Mouse (Mus musculus): ENCODE measurements at regions not wholly inside any gene's neighbourhood (a gene's known extent, or its start where the extent isn't known, plus 50 kb on each side); places are given as distances from the start of the nearest gene placed in this dataset.
"Not testable (repeated sequence)": the region's sequence is repeated elsewhere in the genome, so short reads cannot be mapped to it uniquely, and the experiment has no call there.

DNA sequence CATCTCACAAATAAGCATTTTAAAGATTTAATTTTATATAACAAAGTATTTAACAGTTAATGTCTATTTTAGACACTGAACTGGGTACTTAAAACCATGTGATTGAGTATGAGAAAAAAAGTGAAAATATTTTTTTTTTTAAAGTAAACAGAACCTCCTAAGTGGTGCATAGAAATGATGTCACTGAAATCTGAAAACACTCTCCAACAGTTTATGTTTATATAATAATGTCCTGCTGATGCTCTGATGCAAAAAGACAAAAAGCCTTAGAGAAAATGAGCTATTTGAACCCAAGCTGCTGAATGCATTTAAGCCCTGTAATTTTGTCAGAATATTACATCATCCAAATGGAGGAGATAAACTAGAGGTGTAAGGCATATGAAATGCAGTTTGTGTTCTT is 3447.1 kb downstream of the 9330182O14Rik start:
- DNase-seq (ENCODE audit: extremely low spot score): no peak

DNA sequence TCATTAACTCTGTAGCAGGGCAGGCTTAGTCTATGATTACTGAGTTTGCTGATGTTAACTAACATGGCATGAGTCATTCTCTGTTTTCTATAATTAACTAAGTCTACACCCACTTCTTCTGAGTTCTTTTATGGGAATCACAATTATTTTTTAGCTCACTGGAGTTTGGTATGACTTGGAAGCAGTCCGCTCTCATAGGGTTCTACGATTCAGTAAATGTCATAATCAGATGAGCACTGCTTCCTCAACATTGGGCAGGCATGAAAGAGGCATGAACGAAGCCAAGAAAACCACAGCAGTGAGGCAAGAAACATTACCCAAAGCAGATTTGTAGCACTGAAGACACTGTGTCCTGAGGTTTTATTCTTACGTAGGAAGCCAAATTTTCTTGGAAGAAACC is 3451.6 kb downstream of the 9330182O14Rik start:
- no peak for DNase-seq (ENCODE audit: extremely low spot score)

DNA sequence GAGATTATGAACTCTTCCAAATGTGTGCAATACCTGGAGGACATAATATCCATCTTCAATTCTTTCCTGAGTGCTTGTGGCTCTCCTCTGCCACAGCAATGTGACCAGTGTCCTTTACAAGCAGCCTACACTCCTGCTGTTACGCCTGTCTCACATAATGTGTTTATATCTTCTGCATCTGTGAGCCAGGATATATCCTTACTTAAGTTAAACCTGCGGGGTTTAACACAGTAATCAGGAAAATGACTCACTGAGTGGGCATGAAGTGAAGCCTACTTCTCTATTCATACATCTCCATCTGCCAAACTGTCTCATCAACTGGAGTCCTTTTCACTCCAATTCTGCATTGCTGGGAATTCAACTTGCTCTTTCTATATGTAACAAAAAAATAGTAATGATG is 3453.9 kb downstream of the 9330182O14Rik start:
- no peak for DNase-seq (ENCODE audit: extremely low spot score)

DNA sequence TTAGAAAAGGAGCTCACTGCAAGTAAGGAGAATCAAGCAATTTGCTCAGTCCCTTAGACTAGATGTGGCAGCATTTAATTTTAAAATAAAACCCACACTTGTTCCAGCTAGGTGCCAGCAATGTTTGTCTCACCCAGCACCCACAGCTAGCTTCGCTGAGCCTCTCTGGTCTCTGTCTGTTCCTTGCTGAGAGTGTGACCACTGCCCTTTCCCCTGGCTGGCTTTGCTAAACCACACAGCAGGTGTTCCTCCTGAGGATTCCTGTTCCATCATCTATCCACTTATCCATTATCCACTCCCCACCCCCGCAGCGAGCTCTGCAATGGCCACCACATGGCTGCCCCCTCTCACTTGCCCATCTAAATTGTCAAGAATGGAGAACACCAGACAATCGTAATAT is 3473.5 kb downstream of the 9330182O14Rik start:
- DNase-seq (ENCODE audit: extremely low spot score): no peak

DNA sequence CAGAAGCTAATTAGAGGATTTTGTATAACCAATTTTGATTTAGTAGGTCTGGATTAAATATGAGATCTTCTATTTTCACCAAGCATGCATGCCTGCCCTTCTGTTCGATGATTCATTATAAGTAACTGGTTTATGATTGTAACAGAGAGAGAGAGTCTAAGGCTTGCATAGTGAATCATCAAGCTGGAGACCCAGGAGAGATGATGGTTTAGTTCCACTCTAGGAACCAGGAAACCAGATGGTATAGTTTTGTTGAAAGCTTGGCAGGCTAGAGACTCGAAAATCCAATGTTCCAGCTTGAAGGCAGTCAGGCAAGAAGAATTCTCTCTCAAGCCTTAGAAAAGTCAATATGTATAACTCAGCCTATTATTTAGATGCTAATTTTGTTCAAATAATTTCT is 3475.7 kb downstream of the 9330182O14Rik start:
- DNase-seq (ENCODE audit: extremely low spot score): no peak

DNA sequence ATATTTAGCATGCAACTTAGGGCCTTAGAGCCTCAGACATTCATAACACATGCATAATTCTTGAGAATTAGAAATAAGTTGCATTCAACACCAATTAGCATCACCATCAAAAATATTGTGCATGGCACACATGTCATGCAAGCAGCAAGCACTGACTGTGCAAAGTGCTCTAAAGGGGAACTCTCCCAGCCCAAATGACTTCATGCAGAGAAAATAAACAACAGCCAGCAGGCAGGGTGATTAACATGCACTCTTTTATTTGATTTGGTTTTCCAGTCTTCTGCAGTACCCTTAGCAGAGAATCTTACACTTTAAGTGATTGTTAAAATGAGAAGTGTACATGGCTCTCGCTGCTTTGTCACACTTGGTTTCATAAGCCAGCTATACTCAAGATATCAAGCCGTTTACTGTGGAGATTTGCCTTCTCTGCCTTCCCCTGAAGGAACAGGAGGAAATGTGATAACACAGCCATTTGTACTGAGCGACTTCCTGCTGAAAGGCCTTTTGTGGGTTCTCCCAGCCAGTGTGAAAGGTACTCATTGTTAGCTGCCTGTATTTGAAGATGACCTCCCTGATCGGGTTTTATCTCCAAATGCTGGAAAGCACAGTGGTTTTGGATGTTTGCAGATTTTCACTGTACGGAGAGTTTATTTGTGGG is 3480.0 kb downstream of the 9330182O14Rik start:
- peak; percentile 14 for DNase-seq (ENCODE audit: extremely low spot score)

DNA sequence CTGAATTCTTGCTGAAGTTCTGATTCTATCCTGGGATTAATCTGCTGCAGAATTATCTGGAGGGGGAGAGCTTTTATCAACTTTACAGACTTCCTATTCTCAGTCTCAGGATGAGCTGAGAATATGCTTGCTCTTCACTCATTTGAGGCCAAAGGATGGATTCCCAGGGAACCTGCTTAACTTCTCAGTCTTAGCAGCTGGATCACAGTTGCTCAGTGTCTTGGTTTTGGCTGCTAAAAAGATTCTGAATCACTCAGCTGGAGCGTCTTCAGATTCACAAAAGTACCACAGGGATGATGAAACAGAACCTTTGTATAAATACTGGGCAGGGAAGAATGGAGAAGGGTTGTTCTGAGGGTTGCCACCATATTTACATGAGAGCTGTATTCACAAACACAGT is 3481.6 kb downstream of the 9330182O14Rik start:
- DNase-seq (ENCODE audit: extremely low spot score): no peak

DNA sequence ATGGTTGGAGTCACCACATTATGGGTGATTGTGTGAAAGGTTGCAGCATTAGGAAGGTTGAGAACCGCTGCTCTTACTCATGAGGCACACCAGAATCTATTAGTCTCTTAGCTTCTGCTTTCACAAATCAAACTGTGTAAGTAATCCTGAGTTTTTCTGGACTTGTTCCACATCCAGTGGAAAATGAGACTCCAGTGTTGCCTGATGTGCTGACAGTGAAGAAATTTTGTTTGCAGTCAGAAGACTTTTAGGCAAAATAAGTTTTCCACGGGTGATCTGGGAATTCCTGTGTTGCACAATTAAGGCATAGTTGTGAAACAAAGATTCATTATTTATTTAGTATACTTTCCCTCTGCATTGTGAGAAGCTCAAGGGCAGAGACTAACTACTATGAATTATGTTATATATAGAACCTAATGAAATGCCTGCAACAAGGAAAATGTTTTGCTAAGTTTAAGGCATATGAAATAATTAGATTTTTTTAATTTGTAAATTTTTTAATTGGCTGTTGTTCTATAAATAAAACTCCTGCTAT is 3490.3 kb downstream of the 9330182O14Rik start:
- DNase-seq (ENCODE audit: extremely low spot score): no peak

DNA sequence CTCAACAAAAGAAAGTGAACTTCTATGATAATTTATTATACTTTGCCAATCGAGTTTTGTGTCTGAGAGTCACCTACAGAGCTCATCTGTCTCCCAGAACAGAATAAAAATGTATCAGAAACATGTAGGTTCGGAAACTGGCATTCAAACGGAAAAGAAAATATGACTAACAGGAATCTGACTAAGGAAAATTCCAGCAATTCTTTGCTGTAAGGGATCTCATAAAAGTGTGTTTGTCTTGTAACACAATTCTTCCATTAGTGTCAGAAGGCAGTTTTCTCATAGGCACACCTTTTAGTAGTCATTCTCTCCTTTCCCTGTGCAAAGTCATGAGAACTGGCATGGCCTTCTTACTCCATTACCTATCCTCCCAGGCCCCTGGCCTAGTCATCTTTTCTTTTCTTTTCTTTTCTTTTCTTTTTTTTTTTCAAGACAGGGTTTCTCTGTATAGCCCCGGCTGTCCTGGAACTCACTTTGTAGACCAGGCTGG is 3490.9 kb downstream of the 9330182O14Rik start:
- no peak for DNase-seq (ENCODE audit: extremely low spot score)

DNA sequence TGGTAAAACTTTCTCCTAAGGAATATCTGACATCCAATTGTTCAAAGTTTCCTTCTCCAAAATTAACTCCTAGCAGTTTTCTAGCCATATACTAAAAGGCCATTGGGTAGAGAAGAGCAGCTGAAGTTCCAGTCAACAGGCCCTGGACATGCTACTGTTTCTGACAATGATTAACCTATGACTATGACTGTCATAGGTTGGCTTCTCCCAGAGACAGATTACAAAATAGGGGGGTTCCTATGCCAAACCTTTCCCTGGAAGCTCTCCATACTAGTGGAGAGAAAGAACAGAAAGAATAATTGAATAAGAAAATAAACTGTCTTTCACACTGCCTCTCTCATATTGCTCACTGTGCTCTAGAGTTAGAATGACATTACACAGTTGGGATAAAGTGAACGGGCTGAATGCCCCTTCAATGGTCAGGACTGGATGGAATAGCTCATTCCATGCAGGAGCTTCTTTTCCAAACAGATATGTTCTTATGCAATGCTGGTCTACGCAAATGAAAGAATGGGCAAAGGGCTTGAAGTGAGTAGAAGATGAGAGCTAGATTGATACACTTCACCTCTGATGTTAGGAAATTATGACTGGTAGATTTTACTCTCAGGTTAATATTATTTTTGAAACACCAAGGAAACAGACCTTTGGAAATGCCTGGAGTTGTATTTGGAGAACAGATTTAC is 3516.8 kb downstream of the 9330182O14Rik start:
- DNase-seq (ENCODE audit: extremely low spot score): no peak

DNA sequence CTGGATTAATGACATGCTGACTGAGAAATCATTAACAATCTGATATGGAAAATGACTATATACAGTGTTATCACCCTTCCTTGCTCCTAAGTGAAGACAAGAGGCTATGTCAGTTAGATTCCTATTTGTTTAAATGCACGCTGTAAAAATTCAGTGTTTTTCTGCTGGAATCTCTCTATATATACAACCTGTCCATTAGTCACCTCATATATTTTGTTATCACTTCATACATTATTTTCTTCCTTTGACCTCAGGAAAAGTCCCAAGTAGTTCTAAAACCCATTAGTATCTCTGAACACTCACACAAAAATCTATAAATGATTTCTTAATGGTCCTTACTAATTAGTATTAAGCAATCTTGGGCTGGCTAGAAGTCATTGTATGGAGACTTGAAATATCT is 3529.5 kb downstream of the 9330182O14Rik start:
- no peak for DNase-seq (ENCODE audit: extremely low spot score)

DNA sequence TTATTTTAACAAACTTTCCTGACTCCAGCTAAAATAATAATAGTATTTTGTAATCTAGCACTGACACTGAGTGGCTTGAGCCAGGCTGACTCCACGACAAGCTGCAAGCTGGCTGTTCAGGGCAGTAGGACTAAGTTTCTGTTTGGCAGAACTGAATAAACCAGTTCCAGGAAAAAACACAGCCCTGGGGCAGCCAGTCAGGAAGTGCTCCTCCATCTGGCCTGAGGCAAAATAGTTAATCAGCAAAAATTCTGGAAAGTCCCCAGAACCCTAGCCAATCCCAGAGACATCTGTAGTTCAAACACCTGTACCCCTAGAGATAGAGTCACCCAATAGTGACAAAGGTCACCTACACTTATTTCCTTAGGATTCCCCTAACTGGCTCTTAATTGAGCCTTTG is 3544.7 kb downstream of the 9330182O14Rik start:
- DNase-seq (ENCODE audit: extremely low spot score): no peak

DNA sequence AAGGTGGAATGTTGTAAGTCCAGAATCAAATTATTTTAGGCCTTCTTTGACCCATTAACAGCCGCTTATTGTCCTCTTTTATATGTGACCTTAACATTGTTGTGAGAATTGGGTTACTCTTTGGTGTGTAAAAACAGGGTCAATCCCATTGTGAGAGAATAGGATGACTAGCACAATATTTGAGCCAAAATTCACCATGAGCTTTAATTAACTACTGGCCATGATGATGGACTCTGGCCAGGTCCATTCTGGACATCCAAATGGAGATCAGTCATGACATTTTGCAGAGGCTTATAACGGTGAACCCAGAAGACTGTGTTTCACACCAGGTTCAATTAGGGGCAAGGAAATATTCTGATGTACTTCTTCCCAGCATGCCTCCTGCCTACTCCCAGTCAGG is 3548.0 kb downstream of the 9330182O14Rik start:
- DNase-seq (ENCODE audit: extremely low spot score): no peak

DNA sequence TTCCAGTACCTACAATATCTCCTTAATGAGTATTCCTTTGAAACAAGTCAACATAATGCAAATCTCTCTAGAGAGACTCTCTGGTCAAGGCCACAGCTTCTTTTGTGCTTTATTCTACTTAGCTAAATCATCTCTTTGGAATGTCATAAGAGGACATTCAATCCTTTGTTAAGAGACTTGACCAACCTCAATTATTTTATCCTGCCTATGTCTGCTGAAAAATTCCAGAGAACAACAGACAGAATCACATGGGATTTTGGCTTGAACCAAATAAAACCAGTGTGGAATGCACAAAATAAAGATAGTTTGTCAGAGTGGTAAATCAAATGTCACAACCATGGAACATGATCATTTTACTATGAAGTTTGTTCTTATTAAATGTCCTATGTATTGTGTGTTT is 3557.8 kb downstream of the 9330182O14Rik start:
- not testable (repeated sequence) for DNase-seq (ENCODE audit: extremely low spot score)

DNA sequence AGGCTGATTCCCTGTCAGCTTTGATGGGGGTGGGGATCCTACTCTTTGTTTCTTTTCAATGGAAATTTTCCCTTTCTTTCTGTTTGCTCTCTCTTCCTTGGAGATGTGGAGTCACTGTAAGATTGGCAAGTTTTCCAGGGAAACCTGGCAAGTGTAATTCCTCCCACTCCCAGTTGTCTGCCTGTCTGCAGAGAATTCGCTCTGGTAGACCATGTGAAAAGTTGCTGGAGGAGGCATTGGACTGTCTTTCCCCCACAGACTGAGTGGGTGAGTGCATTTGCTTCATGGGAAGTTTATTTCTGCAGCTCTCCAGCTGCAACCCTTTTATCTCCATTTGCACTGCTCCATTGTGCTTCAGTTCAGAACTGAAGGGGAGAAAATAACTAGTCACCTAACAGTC is 3561.3 kb downstream of the 9330182O14Rik start:
- no peak for DNase-seq (ENCODE audit: extremely low spot score)

DNA sequence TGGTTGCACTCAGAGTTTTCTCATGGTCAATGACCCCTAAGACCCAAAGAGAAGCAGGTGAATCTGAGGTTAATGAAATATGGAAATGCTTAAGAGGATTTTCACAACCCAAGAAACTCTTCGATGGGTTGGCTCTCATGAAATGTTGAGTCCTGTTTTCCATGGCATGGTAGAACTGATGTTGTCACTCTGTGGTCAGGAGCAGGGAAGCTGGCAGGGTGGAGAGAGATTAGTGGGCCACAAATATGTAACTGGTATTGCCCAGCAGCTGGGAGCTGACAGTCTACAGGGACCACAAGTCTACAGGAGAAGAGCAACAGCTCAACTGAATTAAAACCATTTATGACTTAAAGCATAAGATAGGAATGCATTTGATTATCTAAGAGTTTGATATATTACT is 3582.9 kb downstream of the 9330182O14Rik start:
- DNase-seq (ENCODE audit: extremely low spot score): no peak

DNA sequence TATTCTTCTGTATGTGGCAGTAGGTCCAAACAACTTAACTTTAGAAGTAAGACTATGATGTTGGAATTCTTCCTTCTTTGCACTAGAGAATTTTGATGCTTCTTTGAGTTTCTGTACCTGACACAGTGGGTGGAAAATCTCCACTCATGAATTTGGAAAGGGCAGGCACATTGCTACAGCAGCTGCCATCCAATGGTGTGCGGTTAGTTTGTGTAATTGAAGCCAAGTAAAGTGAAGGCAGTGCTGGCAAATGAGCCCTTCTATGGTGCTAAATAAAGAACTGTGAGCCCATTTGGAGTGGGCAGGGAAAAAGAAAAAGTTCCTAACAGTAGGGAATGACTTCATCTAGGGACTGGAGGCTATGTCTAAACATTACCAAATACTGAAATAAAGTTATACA is 3583.4 kb downstream of the 9330182O14Rik start:
- DNase-seq (ENCODE audit: extremely low spot score): no peak

DNA sequence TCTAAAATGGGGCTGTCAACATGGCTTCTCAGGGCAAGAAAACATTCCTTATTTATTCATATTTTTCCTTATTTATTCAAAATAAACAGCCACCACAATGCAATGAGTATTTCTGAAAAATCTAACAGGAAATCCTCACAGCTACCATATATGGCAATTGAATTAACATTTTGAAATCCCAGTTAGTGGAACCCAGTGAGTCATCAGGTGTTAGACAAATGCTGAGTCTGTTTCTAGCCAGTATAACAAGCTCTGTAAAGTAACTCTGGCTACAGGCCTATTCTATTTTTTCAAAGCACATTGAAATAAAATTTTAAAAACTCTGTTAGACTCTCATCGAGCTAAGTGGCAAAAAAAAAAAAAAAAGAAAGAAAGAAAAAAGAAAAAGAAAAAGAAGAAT is 3586.8 kb downstream of the 9330182O14Rik start:
- DNase-seq (ENCODE audit: extremely low spot score): no peak

DNA sequence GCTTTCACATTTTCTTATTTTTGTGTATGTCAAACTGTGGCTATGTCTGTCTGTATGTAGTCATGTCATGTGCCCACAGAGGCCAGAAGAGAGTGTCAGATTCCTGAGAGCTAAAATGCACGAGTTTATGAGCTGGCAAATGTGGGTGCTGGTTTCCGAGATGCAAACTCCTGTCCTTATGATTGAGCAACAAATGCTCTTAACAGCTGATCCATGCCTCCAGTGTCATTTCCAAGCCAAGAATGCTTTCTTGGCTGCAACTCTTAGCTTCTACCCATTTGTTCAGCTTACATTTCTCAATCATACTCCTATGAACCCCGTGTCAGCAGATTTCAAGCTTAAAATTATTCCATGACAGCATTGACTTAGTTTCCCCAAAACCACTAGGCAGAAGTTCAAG is 3601.5 kb downstream of the 9330182O14Rik start:
- DNase-seq (ENCODE audit: extremely low spot score): no peak

DNA sequence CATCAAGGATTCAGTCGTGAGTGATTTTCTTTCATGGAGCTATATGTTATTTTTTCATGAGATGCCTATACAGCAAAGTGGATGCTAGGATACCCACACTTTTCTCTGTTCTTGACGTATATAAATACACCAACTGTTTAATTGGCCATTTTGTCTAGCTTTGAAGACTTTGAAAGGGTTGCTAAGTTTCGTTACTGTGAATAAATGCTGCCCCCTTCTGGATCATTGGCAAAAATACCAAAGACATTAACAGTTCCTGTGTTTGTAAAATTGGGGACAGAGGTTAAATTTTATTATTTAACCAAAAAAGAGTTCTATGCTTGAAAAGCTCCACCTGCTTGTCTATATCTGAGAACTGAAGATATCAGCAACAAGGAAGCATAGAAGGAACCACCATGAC is 3624.1 kb downstream of the 9330182O14Rik start:
- peak; percentile 27 for DNase-seq (ENCODE audit: extremely low spot score)

DNA sequence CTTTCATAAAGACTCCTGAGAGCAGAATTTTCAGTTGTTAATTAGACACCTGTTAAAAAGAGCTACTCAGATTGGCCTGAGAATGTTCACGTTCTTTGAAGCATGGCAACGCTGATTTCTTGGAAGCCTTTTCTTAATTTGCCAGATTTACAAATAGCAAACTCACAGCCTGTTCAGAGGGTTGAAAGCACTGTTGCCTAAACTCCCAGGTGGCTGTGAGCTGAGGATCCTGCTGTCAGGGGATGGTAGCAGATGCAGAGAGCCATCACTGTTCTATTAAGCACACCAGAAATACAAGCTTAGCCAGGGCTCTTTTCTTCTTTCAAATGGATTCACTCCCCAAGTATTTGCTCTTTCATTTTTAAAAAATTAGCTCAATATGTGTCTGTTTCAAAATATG is 3630.4 kb downstream of the 9330182O14Rik start:
- DNase-seq (ENCODE audit: extremely low spot score): no peak

DNA sequence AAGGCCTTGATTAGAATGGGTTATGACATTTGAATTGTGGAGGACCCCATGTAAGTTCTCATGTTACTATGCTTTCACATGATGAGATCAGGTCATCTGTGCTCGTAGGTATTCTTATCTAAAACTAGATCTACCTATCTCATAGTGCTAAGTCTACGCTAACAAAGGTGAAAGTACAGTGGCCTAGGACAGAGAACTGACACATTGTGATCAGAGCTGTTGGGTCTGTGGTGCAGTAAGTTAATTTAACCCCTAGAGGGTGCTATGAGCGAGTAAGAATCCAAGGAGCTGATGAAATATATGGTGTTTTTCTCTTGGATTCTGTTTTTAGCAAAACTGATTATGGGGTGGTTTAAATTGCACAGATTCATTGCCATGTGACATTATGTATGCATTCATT is 3638.6 kb downstream of the 9330182O14Rik start:
- DNase-seq (ENCODE audit: extremely low spot score): no peak

DNA sequence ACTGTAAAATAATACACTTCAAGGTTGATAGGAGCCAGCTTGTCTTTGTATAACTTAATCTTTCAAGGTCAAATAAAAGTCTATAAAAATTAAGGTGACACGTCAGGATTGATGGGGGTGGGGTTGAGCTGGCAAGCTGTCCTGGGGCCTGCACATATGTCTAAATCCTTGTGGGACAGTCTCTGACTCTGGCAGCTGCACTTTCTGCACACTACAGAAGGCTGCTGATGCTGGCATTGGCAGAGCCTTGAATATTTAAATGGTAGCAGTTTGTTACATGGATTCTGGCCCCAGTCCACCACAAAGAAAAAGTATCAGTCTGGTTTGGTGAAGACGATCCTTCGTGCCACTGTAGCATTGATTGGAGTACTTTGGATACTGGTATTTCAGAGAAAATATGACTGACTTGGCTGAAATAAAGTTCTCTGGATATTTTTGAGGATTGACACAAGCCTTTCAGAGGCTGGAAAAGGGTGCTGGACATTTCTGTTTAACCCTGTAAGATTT is 3648.0 kb downstream of the 9330182O14Rik start:
- DNase-seq (ENCODE audit: extremely low spot score): not testable (repeated sequence)

Measured in embryo, embryonic 9.5 days (tissue).